Mouse (Mus musculus) testis, adult 2 months (tissue): ENCODE results near the gene Nr6a1. TPM values are rescaled to one million over a fixed set of nuclear protein-coding genes. Genes with fewer than 3 reads are reported as not detected.

Source experiments
- H3K27ac ChIP-seq: fragments of 200-500 bp; 2 replicates; pipeline ENCODE4 v1.5.1; 2012; ENCODE audit warnings: low read depth, low read length; ENCODE audit not compliant: control insufficient read depth, insufficient read depth
- H3K27me3 ChIP-seq: fragments of 200-500 bp; 2 replicates; pipeline ENCODE4 v1.6.1; 2012; ENCODE audit warnings: mild to moderate bottlenecking, low read length, moderate library complexity; ENCODE audit not compliant: control insufficient read depth, insufficient read depth
- H3K36me3 ChIP-seq: fragments of 200-500 bp; 2 replicates; pipeline ENCODE4 v1.6.1; 2012; ENCODE audit warnings: mild to moderate bottlenecking, low read length; ENCODE audit not compliant: control insufficient read depth, insufficient read depth
- H3K4me1 ChIP-seq: fragments of 200-500 bp; 2 replicates; pipeline ENCODE4 v1.6.1; 2012; ENCODE audit warnings: low read length; ENCODE audit not compliant: control insufficient read depth, insufficient read depth
- H3K4me3 ChIP-seq: fragments of 200-500 bp; 2 replicates; pipeline ENCODE4 v1.5.1; 2012; ENCODE audit warnings: low read depth, mild to moderate bottlenecking, low read length, moderate library complexity, mixed read lengths; ENCODE audit not compliant: control insufficient read depth
- CTCF ChIP-seq: fragments of 200-500 bp; IDR thresholded peaks from 2 replicates; pipeline ENCODE4 v1.5.1; 2012; ENCODE audit warnings: low read depth, mild to moderate bottlenecking, inconsistent platforms, low read length, moderate library complexity; ENCODE audit not compliant: control insufficient read depth, insufficient read depth, insufficient replicate concordance
- POLR2A ChIP-seq: fragments of 200-500 bp; IDR thresholded peaks from 2 replicates; pipeline ENCODE4 v1.6.1; 2012; ENCODE audit warnings: low read depth, mild to moderate bottlenecking, inconsistent platforms, low read length, moderate library complexity; ENCODE audit not compliant: control insufficient read depth
- polyA plus RNA-seq: library from polyadenylated mRNA; depleted of rRNA; stranded (reverse); fragments of >200 nt; gene quantifications from 2 replicates; pipeline ENCODE4 v1.2.3, GENCODE M21; 2012

The Nr6a1 gene
- polyA plus RNA-seq, 1 experiment: 204 TPM

- no peak for TF ChIP-seq POLR2A
- no peak for TF ChIP-seq CTCF
- no peak overlapping the region for H3K4me3 ChIP-seq
- H3K27me3 ChIP-seq: no peaks in the 10 kb centered on the region
- H3K27ac ChIP-seq: no peak overlapping the region; the same call in 1 of the 2 replicates
- H3K4me1 ChIP-seq: peaks cover 6% of the 10 kb centered on the region; the same call in 1 of the 2 replicates
- no peaks in the 10 kb centered on the region for H3K36me3 ChIP-seq
Observed at GRCm38 (mm10) chr2:38719354-38719753, 208.1 kb downstream of the Nr6a1 start.

DNA sequence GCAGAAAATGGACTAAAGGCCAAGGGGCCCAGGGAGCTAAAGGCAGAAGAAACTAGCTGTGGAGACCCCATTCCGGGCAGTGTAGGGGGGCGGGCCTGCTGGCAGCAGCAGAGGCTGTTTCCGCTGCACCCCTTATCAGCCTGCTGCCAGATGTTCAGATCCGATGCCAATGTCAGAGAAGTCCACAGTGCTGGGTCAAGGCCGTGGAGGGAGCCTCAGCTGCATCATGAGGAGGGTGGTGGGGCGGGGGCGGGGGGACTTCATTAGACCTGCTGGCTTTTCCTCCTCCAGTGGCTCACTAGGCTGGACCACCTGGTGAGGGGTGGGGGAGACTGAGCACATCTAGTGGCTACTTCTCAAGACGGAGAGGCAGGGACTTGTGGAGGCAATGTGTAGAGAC is 208.8 kb downstream of the Nr6a1 start:
- peaks cover 6% of the 10 kb centered on the region; the same call in 1 of the 2 replicates for H3K4me1 ChIP-seq
- no peak overlapping the region for H3K4me3 ChIP-seq
- no peaks in the 10 kb centered on the region for H3K27me3 ChIP-seq

GRCm38 (mm10) chr2:38717436-38717835 is 210.1 kb downstream of the Nr6a1 start:
- Histone ChIP-seq H3K27ac (no peak overlapping the region), H3K36me3 (no peaks in the 10 kb centered on the region), H3K4me1 (peaks cover 11% of the 10 kb centered on the region), H3K27me3 (no peaks in the 10 kb centered on the region), H3K4me3 (no peak overlapping the region)
- TF ChIP-seq POLR2A (no peak), CTCF (no peak)

More for the DNA sequence above, 208.8 kb downstream of the Nr6a1 start:
- TF ChIP-seq POLR2A: no peak
- no peak for TF ChIP-seq CTCF
- no peaks in the 10 kb centered on the region for H3K36me3 ChIP-seq
- peak overlapping the region; percentile 44 for H3K27ac ChIP-seq

DNA sequence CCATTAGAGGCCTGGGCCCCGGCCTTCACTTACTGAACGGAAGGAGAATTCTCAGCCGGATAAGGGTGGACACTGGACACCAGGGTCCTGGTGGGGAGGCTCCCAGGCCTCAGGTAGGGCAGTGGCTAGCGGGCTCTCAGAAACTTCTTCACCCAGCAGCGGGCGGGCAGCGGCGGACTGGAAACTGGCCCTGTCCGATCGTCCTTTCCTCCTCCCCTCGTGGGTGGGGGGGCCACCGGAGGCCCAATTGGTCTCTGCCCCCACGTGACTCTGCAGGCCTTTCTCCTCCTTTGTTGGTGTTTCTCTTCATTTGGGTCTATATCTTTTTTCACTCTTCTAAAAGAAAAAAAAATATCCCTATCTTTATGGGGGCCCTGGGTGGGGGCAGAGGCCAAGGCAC is 213.2 kb downstream of the Nr6a1 start, which contains the start of gene Nr5a1:
Nr5a1 (minus strand) TSS at position 219 of the 400 bp plus-strand sequence.
- Histone ChIP-seq H3K4me3 (peak within 1 kb of the TSS; percentile 73), H3K27me3 (no peaks in the 10 kb centered on the region; the same call in 1 of the 2 replicates), H3K36me3 (no peaks in the 10 kb centered on the region), H3K4me1 (peaks cover 26% of the 10 kb centered on the region), H3K27ac (peak within 1 kb of the TSS; percentile 76)
- TF ChIP-seq CTCF (no peak), POLR2A (peak; percentile 52; the same call in 1 of the 2 replicates)

GRCm38 (mm10) chr2:38713596-38713995 is 213.9 kb downstream of the Nr6a1 start:
- peak overlapping the region; percentile 73 for H3K4me3 ChIP-seq
- H3K4me1 ChIP-seq: peaks cover 26% of the 10 kb centered on the region
- TF ChIP-seq CTCF: no peak
- no peak for TF ChIP-seq POLR2A
- H3K27ac ChIP-seq: peak overlapping the region; percentile 76
- H3K27me3 ChIP-seq: no peaks in the 10 kb centered on the region; the same call in 1 of the 2 replicates
- H3K36me3 ChIP-seq: no peaks in the 10 kb centered on the region

DNA sequence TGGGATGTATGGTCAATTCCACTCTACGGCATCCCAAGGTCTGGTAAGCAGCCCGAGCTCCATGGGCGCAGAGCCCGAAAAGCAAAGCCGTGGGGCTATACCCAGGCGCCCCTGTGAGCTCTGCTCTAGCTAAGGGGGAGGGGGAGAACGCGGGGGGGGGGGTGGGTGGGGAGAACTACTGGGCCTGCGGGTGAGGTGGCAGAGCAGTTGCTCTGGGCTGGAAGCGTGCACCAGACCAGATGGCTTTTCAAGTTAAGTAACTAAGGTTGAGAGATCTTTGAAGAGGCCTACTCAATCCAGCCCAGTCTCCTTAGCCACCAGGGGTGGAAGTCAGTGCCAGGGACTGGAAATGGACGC is 214.7 kb downstream of the Nr6a1 start:
- H3K27ac ChIP-seq: peak overlapping the region; percentile 56
- TF ChIP-seq POLR2A (no peak), CTCF (no peak)
- H3K4me1 ChIP-seq: peaks cover 26% of the 10 kb centered on the region
- peak overlapping the region; percentile 73 for H3K4me3 ChIP-seq
- H3K27me3 ChIP-seq: no peaks in the 10 kb centered on the region; the same call in 1 of the 2 replicates
- no peaks in the 10 kb centered on the region for H3K36me3 ChIP-seq

- TF ChIP-seq POLR2A (no peak), CTCF (no peak)
- Histone ChIP-seq H3K27me3 (no peaks in the 10 kb centered on the region; the same call in 1 of the 2 replicates), H3K27ac (peak overlapping the region; percentile 56; the same call in 1 of the 2 replicates), H3K36me3 (no peaks in the 10 kb centered on the region), H3K4me3 (peak overlapping the region; percentile 64), H3K4me1 (peaks cover 26% of the 10 kb centered on the region)
Observed at GRCm38 (mm10) chr2:38712076-38712768, 215.3 kb downstream of the Nr6a1 start.
